Mouse (Mus musculus): ENCODE measurements around the gene Tmem232. TPM values are rescaled to one million over a fixed set of nuclear protein-coding genes. Genes with fewer than 3 reads are reported as not detected.
"Not testable (repeated sequence)": the region's sequence is repeated elsewhere in the genome, so short reads cannot be mapped to it uniquely, and the experiment has no call there.

Tmem232 gene
- not detected for total RNA-seq (2021)
- polyA plus RNA-seq (2012; rRNA removed) = not detected in 2 replicates
- long read RNA-seq = 0 reads

GRCm38 (mm10) chr17:65540441-65541272 is at the start of gene Tmem232:
Gene Tmem232, minus strand, starts transcription at chr17:65540782.
- peak; percentile 34 for DNase-seq

- peak; percentile 32 for DNase-seq
These were observed 46.3 kb upstream of the Tmem232 start for GRCm38 (mm10) chr17:65586892-65587291.

- DNase-seq = no peak
These were observed 40.9 kb upstream of the Tmem232 start for GRCm38 (mm10) chr17:65581440-65581839.

- no peak for DNase-seq
These were observed 39.2 kb upstream of the Tmem232 start for GRCm38 (mm10) chr17:65579766-65580165.

- DNase-seq = no peak
These were observed 34.8 kb upstream of the Tmem232 start for GRCm38 (mm10) chr17:65575339-65575738.

- DNase-seq = no peak
These were observed 34.3 kb upstream of the Tmem232 start for GRCm38 (mm10) chr17:65574850-65575249.

- peak; percentile 71 for DNase-seq
These were observed 31.3 kb upstream of the Tmem232 start for GRCm38 (mm10) chr17:65571866-65572265.

GRCm38 (mm10) chr17:65571466-65571865 is 30.9 kb upstream of the Tmem232 start:
- peak; percentile 35 for DNase-seq

GRCm38 (mm10) chr17:65564189-65564588 is 23.6 kb upstream of the Tmem232 start:
- no peak for DNase-seq

GRCm38 (mm10) chr17:65563345-65563744 is 22.8 kb upstream of the Tmem232 start:
- no peak for DNase-seq

- peak; percentile 28 for DNase-seq
These were observed 22.2 kb upstream of the Tmem232 start for GRCm38 (mm10) chr17:65562761-65563160.

GRCm38 (mm10) chr17:65561361-65562015 is 20.9 kb upstream of the Tmem232 start:
- DNase-seq = no peak

- DNase-seq = peak; percentile 22
These were observed 18.7 kb upstream of the Tmem232 start for GRCm38 (mm10) chr17:65559273-65559672.

GRCm38 (mm10) chr17:65558788-65559187 is 18.2 kb upstream of the Tmem232 start:
- no peak for DNase-seq

- peak; percentile 67 for DNase-seq
These were observed 17.6 kb upstream of the Tmem232 start for GRCm38 (mm10) chr17:65558217-65558616.

- no peak for DNase-seq
These were observed 16.6 kb upstream of the Tmem232 start for GRCm38 (mm10) chr17:65557212-65557611.

GRCm38 (mm10) chr17:65556798-65557197 is 16.2 kb upstream of the Tmem232 start:
- DNase-seq = no peak

GRCm38 (mm10) chr17:65552426-65552997 is 11.9 kb upstream of the Tmem232 start:
- no peak for DNase-seq

- peak; percentile 25 for DNase-seq
These were observed 9.8 kb upstream of the Tmem232 start for GRCm38 (mm10) chr17:65550357-65550756.

GRCm38 (mm10) chr17:65548698-65549365 is 8.2 kb upstream of the Tmem232 start:
- DNase-seq = peak; percentile 56

GRCm38 (mm10) chr17:65546221-65546620 is 5.6 kb upstream of the Tmem232 start:
- DNase-seq = not testable (repeated sequence)

GRCm38 (mm10) chr17:65536156-65536555 is 4.4 kb downstream of the Tmem232 start:
- DNase-seq = peak; percentile 40

All from adrenal gland, adult 2 months (tissue).